Mouse (Mus musculus) limb, embryonic 14.5 days (tissue): ENCODE measurements at regions not wholly inside any gene's neighbourhood (a gene's known extent, or its start where the extent isn't known, plus 50 kb on each side); places are given as distances from the start of the nearest gene placed in this dataset.
A peak's percentile ranks its signal among the peaks of the same experiment; 100 is the strongest.

Experiments
- ATAC-seq: fragments of 200-750 bp; cut with Nextera tagmentation; 2 replicates; pipeline ENCODE4 v1.8.0; 2017; ENCODE audit warnings: low read depth, moderate number of reproducible peaks, moderate TSS enrichment; ENCODE audit not compliant: low FRiP score
- DNase-seq: peaks from one replicate; pipeline ENCODE4 v3.0.0-alpha.2; 2015; ENCODE audit warnings: low spot score
- H3K27ac ChIP-seq: fragments of 300-500 bp; sonication (generic); replicated peaks from 2 replicates; pipeline ENCODE4 v1.5.1; 2014; ENCODE audit warnings: low read depth, mild to moderate bottlenecking, low read length, moderate library complexity, mixed read lengths
- H3K27me3 ChIP-seq: fragments of 300-500 bp; sonication (generic); 2 replicates; pipeline ENCODE4 v1.6.1; 2014; ENCODE audit warnings: low read length, mixed read lengths; ENCODE audit not compliant: control insufficient read depth, insufficient read depth
- H3K36me3 ChIP-seq: fragments of 300-500 bp; sonication (generic); 2 replicates; pipeline ENCODE4 v1.6.1; 2014; ENCODE audit warnings: mild to moderate bottlenecking, low read length, moderate library complexity, mixed read lengths; ENCODE audit not compliant: control insufficient read depth, insufficient read depth
- H3K4me1 ChIP-seq: fragments of 300-500 bp; sonication (generic); 2 replicates; pipeline ENCODE4 v1.6.1; 2014; ENCODE audit warnings: antibody characterized with exemption, low read length, mixed read lengths; ENCODE audit not compliant: control insufficient read depth, insufficient read depth
- H3K4me2 ChIP-seq: fragments of 300-500 bp; sonication (generic); replicated peaks from 2 replicates; pipeline ENCODE4 v1.6.1; 2014; ENCODE audit warnings: low read depth, mild to moderate bottlenecking, low read length, moderate library complexity; ENCODE audit not compliant: severe bottlenecking
- H3K4me3 ChIP-seq: fragments of 300-500 bp; sonication (generic); replicated peaks from 2 replicates; pipeline ENCODE4 v1.5.1; 2014; ENCODE audit warnings: low read length
- H3K9ac ChIP-seq: fragments of 300-500 bp; sonication (generic); 2 replicates; pipeline ENCODE4 v1.6.1; 2014; ENCODE audit warnings: mild to moderate bottlenecking, low read depth, low read length, moderate library complexity; ENCODE audit not compliant: severe bottlenecking
- H3K9me3 ChIP-seq: fragments of 300-500 bp; sonication (generic); 2 replicates; pipeline ENCODE4 v1.6.1; 2016; ENCODE audit warnings: low read length; ENCODE audit not compliant: control insufficient read depth
- POLR2A ChIP-seq: fragments of 200-500 bp; IDR thresholded peaks from 2 replicates; pipeline ENCODE4 v1.8.0; 2012; ENCODE audit warnings: inconsistent platforms, mild to moderate bottlenecking, moderate library complexity, borderline replicate concordance; ENCODE audit not compliant: insufficient read depth, insufficient read length; ENCODE audit errors: extremely low read depth
- WGBS: fragments of 180-500 bp; shearing (Covaris S2); extraction: QIAGEN DNeasy Blood & Tissue Kit; methylation state at CpG from one replicate; pipeline ENCODE4 v1.1.7; 2014; 5-methylcytosine and 5-hydroxymethylcytosine counted together

DNA sequence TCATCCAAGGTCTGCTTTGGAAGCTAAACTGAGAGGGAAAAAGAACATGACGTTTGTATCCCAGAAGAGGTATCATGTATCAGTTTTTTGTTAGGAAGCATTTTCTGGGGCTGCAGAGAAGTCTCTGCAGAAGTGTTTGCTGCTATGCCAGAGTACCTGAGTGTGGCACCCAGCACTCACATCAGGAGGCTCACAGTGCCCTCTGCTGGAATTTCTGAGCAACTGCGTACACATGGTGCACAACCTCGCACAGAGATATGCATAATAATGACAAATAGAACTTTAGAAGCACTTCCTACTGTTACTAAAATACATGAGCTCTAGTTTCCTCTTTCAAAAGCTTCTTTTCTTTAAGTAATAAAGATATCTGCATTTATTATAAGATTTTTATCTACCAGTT is 343.7 kb upstream of the Id4 start:
- WGBS = 88% methylated on average over 3 of the region's 3 CpGs
- DNase-seq (no peak), ATAC-seq (no peak)
- TF ChIP-seq POLR2A = no peak
- no peaks in the 10 kb centered on the region for H3K36me3 ChIP-seq
- no peaks in the 10 kb centered on the region for H3K27me3 ChIP-seq
- no peaks in the 10 kb centered on the region for H3K4me1 ChIP-seq
- H3K4me3 ChIP-seq = no peak overlapping the region
- H3K4me2 ChIP-seq = no peak overlapping the region
- H3K9ac ChIP-seq = no peak overlapping the region
- H3K9me3 ChIP-seq = peaks cover 3% of the 10 kb centered on the region; the same call in 1 of the 2 replicates
- no peak overlapping the region for H3K27ac ChIP-seq

DNA sequence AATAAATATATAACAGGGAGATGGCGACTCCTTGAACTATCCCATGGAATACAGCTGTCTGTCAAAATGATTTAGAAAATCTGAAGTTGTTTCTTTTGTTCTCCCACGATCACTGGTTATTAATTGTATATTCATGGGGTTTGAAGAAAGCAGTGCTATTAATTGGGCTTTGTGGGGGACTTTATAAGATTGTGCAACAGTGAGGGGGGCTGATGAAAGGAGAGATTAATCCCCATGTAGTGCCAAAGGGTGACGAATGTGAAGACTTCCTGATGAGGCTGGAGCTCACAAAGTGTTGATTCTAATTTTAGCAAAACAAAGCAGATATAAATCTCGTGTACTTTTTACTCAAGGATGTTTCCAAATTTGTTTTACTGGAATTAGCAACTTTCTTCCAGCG is 340.0 kb upstream of the Id4 start:
- peaks cover 3% of the 10 kb centered on the region; the same call in 1 of the 2 replicates for H3K9me3 ChIP-seq
- no peak overlapping the region for H3K9ac ChIP-seq
- H3K4me3 ChIP-seq = no peak overlapping the region
- no peaks in the 10 kb centered on the region for H3K4me1 ChIP-seq
- H3K36me3 ChIP-seq = no peaks in the 10 kb centered on the region
- no peak overlapping the region for H3K27ac ChIP-seq
- no peaks in the 10 kb centered on the region for H3K27me3 ChIP-seq
- H3K4me2 ChIP-seq = no peak overlapping the region
- WGBS = 65% methylated on average over 5 of the region's 5 CpGs
- DNase-seq (no peak), ATAC-seq (no peak)
- TF ChIP-seq POLR2A = no peak

DNA sequence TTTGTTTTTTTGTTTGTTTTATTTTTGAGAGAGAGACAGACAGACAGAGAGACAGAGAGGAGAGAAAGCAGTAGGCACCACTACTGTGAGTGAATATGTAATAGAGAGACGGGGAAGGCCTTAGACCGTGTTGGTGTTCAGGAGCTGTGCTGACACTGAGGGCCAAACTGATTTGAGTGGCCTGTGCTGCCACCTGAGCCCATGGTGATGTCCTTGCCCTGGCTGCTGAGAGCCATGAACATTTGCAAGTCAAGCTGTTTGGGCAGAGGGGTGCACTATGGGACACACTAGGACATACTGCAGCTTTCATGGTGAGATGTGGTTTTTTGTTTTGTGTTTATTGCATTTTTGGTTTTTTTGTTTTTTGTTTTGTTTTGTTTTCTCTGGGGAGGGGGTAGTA is 320.3 kb upstream of the Id4 start:
- ATAC-seq (no peak), DNase-seq (no peak)
- TF ChIP-seq POLR2A = no peak
- Histone ChIP-seq H3K4me2 (no peak overlapping the region), H3K4me3 (no peak overlapping the region), H3K4me1 (peaks cover 9% of the 10 kb centered on the region; the same call in 1 of the 2 replicates), H3K27ac (no peak overlapping the region), H3K36me3 (no peaks in the 10 kb centered on the region), H3K9me3 (no peaks in the 10 kb centered on the region), H3K27me3 (peaks cover 4% of the 10 kb centered on the region; the same call in 1 of the 2 replicates), H3K9ac (no peak overlapping the region)
- WGBS = 94% methylated on average over 2 of the region's 2 CpGs

DNA sequence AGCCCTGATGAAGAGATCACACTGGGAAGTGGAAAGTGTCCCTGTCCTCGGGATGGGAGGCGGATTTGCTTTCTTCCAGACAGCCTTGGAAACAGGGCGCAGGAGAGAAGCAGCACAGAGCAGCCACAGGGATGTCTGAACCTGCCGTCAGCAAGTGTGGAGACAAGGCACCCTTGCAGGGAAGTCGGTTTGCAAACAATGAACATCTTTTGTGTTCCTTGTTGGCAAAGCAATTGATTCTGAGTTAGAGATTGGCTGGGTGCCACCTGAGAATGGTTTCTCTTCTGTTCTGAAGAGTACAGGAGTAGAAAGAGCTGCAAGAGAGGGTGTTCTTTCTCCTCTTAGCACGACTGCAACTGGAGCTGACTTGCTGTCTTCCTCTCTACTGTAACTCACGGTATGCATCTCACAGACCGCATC is 318.6 kb upstream of the Id4 start:
- H3K27me3 ChIP-seq = peaks cover 4% of the 10 kb centered on the region; the same call in 1 of the 2 replicates
- DNase-seq (peak; percentile 33), ATAC-seq (no peak)
- H3K9me3 ChIP-seq = no peaks in the 10 kb centered on the region
- peaks cover 9% of the 10 kb centered on the region; the same call in 1 of the 2 replicates for H3K4me1 ChIP-seq
- 21% methylated on average over 8 of the region's 8 CpGs for WGBS
- no peak overlapping the region for H3K9ac ChIP-seq
- no peak overlapping the region for H3K27ac ChIP-seq
- no peak overlapping the region for H3K4me3 ChIP-seq
- no peak for TF ChIP-seq POLR2A
- H3K36me3 ChIP-seq = no peaks in the 10 kb centered on the region
- 0 out of 2 replicates have a peak overlapping the region, but pooled peaks have one; percentile 7 for H3K4me2 ChIP-seq

DNA sequence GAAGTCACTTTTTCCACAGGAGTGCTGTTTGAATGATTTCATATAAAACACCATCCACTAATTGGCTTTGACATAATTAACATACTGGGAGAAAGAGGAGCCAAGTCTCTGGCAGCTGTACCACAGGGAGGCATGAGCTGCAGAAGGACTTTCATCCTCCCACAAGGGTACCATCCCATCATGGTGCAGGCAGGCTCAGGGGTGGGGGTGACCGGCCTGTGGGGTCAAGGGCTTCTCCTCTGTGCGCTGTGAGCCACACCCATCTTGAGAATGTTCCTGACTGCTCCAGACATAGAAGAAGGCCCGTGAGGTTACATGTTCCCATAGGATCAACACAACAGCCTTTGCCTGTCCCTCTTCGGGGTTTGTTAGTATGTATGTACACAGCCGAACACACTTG is 317.4 kb upstream of the Id4 start:
- H3K27ac ChIP-seq = no peak overlapping the region
- peaks cover 4% of the 10 kb centered on the region; the same call in 1 of the 2 replicates for H3K27me3 ChIP-seq
- no peak for TF ChIP-seq POLR2A
- ATAC-seq (no peak), DNase-seq (no peak)
- H3K4me1 ChIP-seq = peaks cover 9% of the 10 kb centered on the region; the same call in 1 of the 2 replicates
- whole genome bisulfite sequencing = 75% methylated on average over 5 of the region's 5 CpGs
- no peak overlapping the region for H3K4me3 ChIP-seq
- no peak overlapping the region for H3K9ac ChIP-seq
- no peaks in the 10 kb centered on the region for H3K36me3 ChIP-seq
- H3K4me2 ChIP-seq = no peak overlapping the region
- no peaks in the 10 kb centered on the region for H3K9me3 ChIP-seq
